Mouse (Mus musculus): Measurements from ENCODE around the gene Rims4.

Gene Rims4

GRCm38 (mm10) chr2:163909604-163910003 lies 8.9 kb downstream of the Rims4 start:
- DNase-seq (ENCODE audit: low spot score) = no peak

GRCm38 (mm10) chr2:163907131-163907530 lies 11.4 kb downstream of the Rims4 start:
- no peak for DNase-seq (ENCODE audit: low spot score)

GRCm38 (mm10) chr2:163904323-163904722 lies 14.2 kb downstream of the Rims4 start:
- no peak for DNase-seq (ENCODE audit: low spot score)

GRCm38 (mm10) chr2:163903461-163903860 lies 15.0 kb downstream of the Rims4 start:
- DNase-seq (ENCODE audit: low spot score) = no peak

GRCm38 (mm10) chr2:163902448-163902847 lies 16.0 kb downstream of the Rims4 start:
- DNase-seq (ENCODE audit: low spot score) = no peak

- DNase-seq (ENCODE audit: low spot score) = no peak
These were observed 17.4 kb downstream of the Rims4 start for GRCm38 (mm10) chr2:163901043-163901442.

GRCm38 (mm10) chr2:163899910-163900411 lies 18.5 kb downstream of the Rims4 start:
- no peak for DNase-seq (ENCODE audit: low spot score)

- DNase-seq (ENCODE audit: low spot score) = no peak
These were observed 20.4 kb downstream of the Rims4 start for GRCm38 (mm10) chr2:163897988-163898535.

GRCm38 (mm10) chr2:163897026-163897425 lies 21.5 kb downstream of the Rims4 start:
- DNase-seq (ENCODE audit: low spot score) = no peak

GRCm38 (mm10) chr2:163895156-163895555 lies 23.3 kb downstream of the Rims4 start:
- no peak for DNase-seq (ENCODE audit: low spot score)

GRCm38 (mm10) chr2:163893446-163894370 lies 24.8 kb downstream of the Rims4 start:
- no peak for DNase-seq (ENCODE audit: low spot score)

GRCm38 (mm10) chr2:163891271-163891670 lies 27.2 kb downstream of the Rims4 start:
- no peak for DNase-seq (ENCODE audit: low spot score)

- no peak for DNase-seq (ENCODE audit: low spot score)
These were observed 27.9 kb downstream of the Rims4 start for GRCm38 (mm10) chr2:163890586-163890985.

- DNase-seq (ENCODE audit: low spot score) = peak; percentile 64
These were observed 29.1 kb downstream of the Rims4 start for GRCm38 (mm10) chr2:163889411-163889810.

- DNase-seq (ENCODE audit: low spot score) = no peak
These were observed 35.4 kb downstream of the Rims4 start for GRCm38 (mm10) chr2:163882859-163883652.

- no peak for DNase-seq (ENCODE audit: low spot score)
These were observed 37.6 kb downstream of the Rims4 start for GRCm38 (mm10) chr2:163880891-163881290.

- DNase-seq (ENCODE audit: low spot score) = no peak
These were observed 41.5 kb downstream of the Rims4 start for GRCm38 (mm10) chr2:163876830-163877498.

- no peak for DNase-seq (ENCODE audit: low spot score)
These were observed 43.0 kb downstream of the Rims4 start for GRCm38 (mm10) chr2:163875484-163875883.

- DNase-seq (ENCODE audit: low spot score) = peak; percentile 14
These were observed 43.6 kb downstream of the Rims4 start for GRCm38 (mm10) chr2:163874877-163875276.

- no peak for DNase-seq (ENCODE audit: low spot score)
These were observed 46.6 kb downstream of the Rims4 start for GRCm38 (mm10) chr2:163871906-163872305.

- DNase-seq (ENCODE audit: low spot score) = no peak
These were observed 47.2 kb downstream of the Rims4 start for GRCm38 (mm10) chr2:163871266-163871665.

- DNase-seq (ENCODE audit: low spot score) = no peak
These were observed 48.7 kb downstream of the Rims4 start for GRCm38 (mm10) chr2:163869783-163870182.

All from embryo, embryonic 10.5 days (tissue).